Mouse (Mus musculus): ENCODE data around the gene Th. TPM values are rescaled to one million over a fixed set of nuclear protein-coding genes. Genes with fewer than 3 reads are reported as not detected.

Th gene
- polyA plus RNA-seq, 1 experiment from 2014 or later, result 1.3 TPM

DNA sequence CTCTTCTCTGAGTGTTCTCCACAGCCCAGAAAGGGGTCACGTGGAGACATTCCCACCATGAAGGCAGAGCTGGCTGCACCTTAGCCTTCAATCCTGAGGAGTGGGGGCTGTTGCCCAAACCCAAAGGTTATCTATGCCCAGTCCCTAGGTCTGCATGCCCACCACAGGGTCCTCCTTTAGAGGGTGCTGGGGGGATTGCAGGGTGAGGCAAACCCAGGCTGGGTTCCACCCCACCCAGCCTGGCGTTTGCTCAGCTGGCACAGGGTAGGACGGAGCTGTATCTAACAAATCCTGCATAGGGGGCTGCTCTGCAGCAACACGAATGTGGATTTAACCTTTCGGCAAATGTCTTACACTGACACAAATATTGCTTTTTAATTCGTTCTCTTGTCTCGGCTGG is 29.2 kb downstream of the Th start:
- peak; percentile 46; the same call in 1 of the 2 replicates for ATAC-seq (ENCODE audit: insufficient number of reproducible peaks, insufficient read depth, low FRiP score, low TSS enrichment, low read depth)
- H3K36me3 ChIP-seq, result no peaks in the 10 kb centered on the region
- H3K4me3 ChIP-seq (replicated peaks), result no peak overlapping the region
- peaks cover 27% of the 10 kb centered on the region for H3K27me3 ChIP-seq
- H3K9ac ChIP-seq (replicated peaks), result no peak overlapping the region
- no peaks in the 10 kb centered on the region for H3K9me3 ChIP-seq
- WGBS, result 63% methylated on average over 7 of the region's 7 CpGs
- H3K4me2 ChIP-seq, result no peak overlapping the region
- peaks cover 27% of the 10 kb centered on the region; the same call in 1 of the 2 replicates for H3K4me1 ChIP-seq (replicated peaks)
- H3K27ac ChIP-seq, result no peak overlapping the region

DNA sequence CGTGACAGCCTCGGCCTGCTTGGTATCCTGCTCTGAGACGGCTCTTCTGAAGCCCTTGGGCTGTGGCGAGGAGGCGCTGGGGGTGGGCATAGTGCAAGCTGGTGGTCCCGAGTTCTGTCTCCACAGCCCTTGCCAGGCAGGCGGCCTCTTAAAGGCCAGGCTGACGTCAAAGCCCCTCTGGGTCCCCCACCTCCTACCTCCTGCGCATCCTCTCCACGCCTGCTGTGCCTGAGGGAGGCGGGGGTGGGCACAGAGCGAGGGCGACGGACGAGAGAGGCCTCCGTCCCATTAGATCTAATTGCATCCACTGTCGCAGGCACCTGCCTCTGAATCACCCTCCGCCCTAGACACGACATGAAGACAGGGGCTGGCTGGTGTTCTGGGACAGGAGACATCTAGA is 31.1 kb downstream of the Th start:
- peaks cover 33% of the 10 kb centered on the region for H3K27me3 ChIP-seq
- no peak for ATAC-seq (ENCODE audit: insufficient number of reproducible peaks, insufficient read depth, low FRiP score, low TSS enrichment, low read depth)
- H3K36me3 ChIP-seq, result no peaks in the 10 kb centered on the region
- H3K27ac ChIP-seq, result no peak overlapping the region
- peaks cover 33% of the 10 kb centered on the region for H3K4me1 ChIP-seq (replicated peaks)
- H3K9ac ChIP-seq (replicated peaks), result no peak overlapping the region
- H3K9me3 ChIP-seq, result no peaks in the 10 kb centered on the region
- no peak overlapping the region for H3K4me3 ChIP-seq (replicated peaks)
- 51% methylated on average over 19 of the region's 19 CpGs for WGBS
- no peak overlapping the region for H3K4me2 ChIP-seq

DNA sequence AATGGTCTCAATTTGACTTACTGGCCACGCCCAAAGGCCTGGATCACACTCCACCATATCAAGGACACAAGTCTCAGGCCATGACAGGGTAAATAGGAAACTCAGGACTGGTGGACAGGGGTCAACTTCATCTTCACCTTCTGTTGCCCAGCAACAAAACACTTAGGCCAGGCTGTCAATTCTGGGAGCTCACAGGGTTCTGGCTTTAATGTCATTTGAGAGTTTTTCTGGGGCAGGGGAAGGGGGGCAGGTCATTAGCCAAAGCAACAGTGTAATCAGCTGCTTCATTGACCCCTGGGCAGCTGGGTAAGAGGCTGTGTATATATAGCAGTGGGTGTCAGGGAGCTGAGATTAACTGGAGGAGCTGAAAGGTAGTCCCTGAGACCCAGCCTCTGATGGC is 33.5 kb downstream of the Th start:
- Histone ChIP-seq H3K9me3 (no peaks in the 10 kb centered on the region), H3K36me3 (no peaks in the 10 kb centered on the region), H3K4me1 (replicated peaks) (peaks cover 28% of the 10 kb centered on the region), H3K4me2 (no peak overlapping the region), H3K9ac (replicated peaks) (no peak overlapping the region), H3K4me3 (replicated peaks) (no peak overlapping the region), H3K27ac (no peak overlapping the region), H3K27me3 (peaks cover 34% of the 10 kb centered on the region)
- no peak for ATAC-seq (ENCODE audit: insufficient number of reproducible peaks, insufficient read depth, low FRiP score, low TSS enrichment, low read depth)
- WGBS, result 51% methylated on average over 1 of the region's 1 CpGs

DNA sequence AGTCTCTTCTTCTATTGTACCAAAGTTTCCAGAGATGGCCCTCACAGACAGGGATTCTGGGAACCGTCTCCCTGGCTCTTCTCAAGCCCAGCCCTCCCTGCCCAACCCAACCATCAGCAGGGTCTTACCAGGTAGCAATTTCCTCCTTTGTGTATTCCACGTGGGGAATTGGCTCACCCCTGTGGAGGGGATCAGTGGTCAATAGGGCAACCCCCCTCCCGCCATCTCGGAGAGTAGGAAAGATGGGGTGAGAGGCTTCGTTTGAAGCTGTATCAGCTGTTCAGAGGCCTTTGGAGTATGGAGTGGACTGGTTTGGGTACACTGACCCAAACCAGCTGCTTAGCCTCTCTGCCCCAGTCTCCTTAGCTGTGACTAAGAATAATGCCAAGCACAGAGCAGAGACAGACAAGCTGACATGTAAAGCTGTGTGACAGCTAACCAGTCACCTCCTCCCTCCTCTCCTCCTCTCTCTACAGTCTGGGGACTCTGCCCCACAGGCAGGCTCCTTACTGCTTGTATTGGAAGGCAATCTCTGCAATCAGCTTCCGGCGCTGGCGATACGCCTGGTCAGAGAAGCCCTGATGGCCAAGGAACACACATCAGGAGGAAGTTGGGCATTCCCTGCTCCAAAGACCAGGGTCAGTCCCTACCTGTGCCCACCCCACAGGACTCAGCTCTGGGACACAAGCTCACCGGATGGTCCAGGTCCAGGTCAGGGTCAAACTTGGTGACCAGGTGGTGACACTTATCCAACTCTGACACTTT is 34.8 kb downstream of the Th start:
- Histone ChIP-seq H3K27ac (no peak overlapping the region), H3K4me1 (replicated peaks) (peaks cover 16% of the 10 kb centered on the region), H3K27me3 (peaks cover 34% of the 10 kb centered on the region), H3K9me3 (no peaks in the 10 kb centered on the region), H3K4me3 (replicated peaks) (no peak overlapping the region), H3K36me3 (no peaks in the 10 kb centered on the region), H3K9ac (replicated peaks) (no peak overlapping the region), H3K4me2 (no peak overlapping the region)
- 78% methylated on average over 10 of the region's 10 CpGs for WGBS
- no peak for ATAC-seq (ENCODE audit: insufficient number of reproducible peaks, insufficient read depth, low FRiP score, low TSS enrichment, low read depth)

DNA sequence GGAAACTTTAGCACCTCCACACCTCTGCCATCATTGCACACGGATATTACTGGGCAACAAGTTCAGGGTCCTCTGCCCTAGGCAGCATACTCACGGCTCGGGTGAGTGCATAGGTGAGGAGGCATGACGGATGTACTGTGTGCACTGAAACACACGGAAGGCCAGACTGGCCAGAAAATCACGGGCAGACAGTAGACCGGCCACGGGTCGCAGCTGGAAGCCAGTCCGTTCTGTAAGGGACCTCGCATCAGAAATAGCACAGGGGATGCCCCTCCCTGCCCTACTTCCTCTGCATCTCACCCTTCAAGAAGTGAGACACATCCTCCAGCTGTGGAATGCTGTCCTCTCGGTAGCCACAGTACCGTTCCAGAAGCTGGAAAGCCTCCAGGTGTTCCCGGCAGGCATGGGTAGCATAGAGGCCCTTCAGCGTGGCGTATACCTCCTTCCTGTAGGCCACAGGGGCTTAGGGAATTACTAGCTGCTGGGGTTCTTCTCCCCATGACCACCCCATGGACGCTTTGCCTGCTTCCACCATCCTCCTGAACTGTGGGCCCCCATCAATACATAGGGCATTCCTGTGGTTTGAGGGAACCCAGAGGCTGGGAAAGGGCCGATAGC is 35.6 kb downstream of the Th start:
- no peak for ATAC-seq (ENCODE audit: insufficient number of reproducible peaks, insufficient read depth, low FRiP score, low TSS enrichment, low read depth)
- H3K27me3 ChIP-seq, result peaks cover 31% of the 10 kb centered on the region
- H3K9me3 ChIP-seq, result no peaks in the 10 kb centered on the region
- no peak overlapping the region for H3K27ac ChIP-seq
- peaks cover 12% of the 10 kb centered on the region; the same call in 1 of the 2 replicates for H3K4me1 ChIP-seq (replicated peaks)
- H3K4me3 ChIP-seq (replicated peaks), result no peak overlapping the region
- no peak overlapping the region for H3K4me2 ChIP-seq
- 80% methylated on average over 18 of the region's 18 CpGs for WGBS
- H3K36me3 ChIP-seq, result no peaks in the 10 kb centered on the region
- H3K9ac ChIP-seq (replicated peaks), result no peak overlapping the region

DNA sequence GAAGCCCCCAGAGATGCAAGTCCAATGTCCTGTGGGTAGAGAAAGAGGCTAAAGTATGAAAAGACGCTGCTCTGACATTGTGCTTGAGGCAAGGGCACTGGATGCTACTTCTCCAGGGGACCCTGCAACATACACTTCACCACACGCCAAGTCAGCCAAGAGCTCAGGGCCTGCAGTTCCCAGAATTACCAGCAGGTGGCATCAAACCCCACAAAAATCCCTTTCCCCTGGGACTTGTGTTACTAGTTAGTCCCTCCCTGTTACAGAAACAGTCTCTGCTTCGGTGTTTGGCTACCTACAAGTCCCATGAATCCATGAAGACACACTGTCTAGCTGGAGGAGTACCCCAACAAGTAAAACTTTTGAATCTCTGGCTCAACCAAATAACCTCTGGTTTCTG is 36.3 kb downstream of the Th start:
- H3K4me2 ChIP-seq, result no peak overlapping the region
- no peaks in the 10 kb centered on the region for H3K9me3 ChIP-seq
- peaks cover 24% of the 10 kb centered on the region for H3K27me3 ChIP-seq
- H3K27ac ChIP-seq, result no peak overlapping the region
- no peak overlapping the region for H3K4me3 ChIP-seq (replicated peaks)
- H3K4me1 ChIP-seq (replicated peaks), result peaks cover 12% of the 10 kb centered on the region; the same call in 1 of the 2 replicates
- no peak overlapping the region for H3K9ac ChIP-seq (replicated peaks)
- no peak for ATAC-seq (ENCODE audit: insufficient number of reproducible peaks, insufficient read depth, low FRiP score, low TSS enrichment, low read depth)
- WGBS, result 4% methylated on average over 3 of the region's 3 CpGs
- H3K36me3 ChIP-seq, result no peaks in the 10 kb centered on the region

DNA sequence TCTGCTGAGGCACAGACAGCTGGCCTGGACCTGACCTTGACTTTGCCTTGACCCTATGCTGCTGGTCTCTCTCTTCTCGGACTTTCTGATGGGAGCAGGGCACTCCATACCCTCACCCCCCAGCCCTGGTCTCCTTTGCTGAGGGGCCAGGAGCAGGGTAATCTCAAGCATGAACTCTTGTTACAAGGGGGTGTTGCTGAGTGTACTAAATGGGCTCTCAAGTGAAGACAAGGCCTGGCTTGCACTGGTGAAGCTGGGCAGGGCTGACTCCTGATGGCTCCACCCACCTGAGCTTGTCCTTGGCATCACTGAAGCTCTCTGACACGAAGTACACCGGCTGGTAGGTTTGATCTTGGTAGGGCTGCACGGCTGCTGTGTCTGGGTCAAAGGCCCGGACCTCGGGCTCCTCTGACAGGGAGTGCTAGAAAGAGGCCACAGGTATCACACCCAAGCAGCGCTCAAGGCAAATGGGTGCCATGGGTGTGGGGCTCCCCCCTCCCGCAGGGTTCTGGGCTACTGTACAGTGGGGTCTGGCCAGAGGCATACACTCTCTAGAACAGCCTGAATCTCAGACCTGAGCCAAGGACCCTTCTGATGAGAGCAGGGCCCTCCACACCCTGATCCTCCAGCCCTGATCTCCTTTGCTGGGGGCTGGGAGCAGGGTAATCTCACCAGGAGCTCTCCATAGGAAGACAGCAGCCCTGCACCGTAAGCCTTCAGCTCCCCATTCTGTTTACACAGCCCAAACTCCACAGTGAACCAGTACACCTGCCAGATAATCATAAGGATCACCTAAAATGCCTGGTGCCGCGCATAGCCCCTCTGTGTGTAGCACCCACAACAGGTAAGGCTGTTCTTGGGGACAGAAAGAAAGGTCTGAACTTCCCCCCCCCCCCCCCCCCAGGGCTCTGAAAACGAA is 36.9 kb downstream of the Th start:
- H3K4me1 ChIP-seq (replicated peaks), result peaks cover 12% of the 10 kb centered on the region; the same call in 1 of the 2 replicates
- H3K36me3 ChIP-seq, result no peaks in the 10 kb centered on the region
- peaks cover 18% of the 10 kb centered on the region for H3K27me3 ChIP-seq
- no peak overlapping the region for H3K9ac ChIP-seq (replicated peaks)
- H3K9me3 ChIP-seq, result no peaks in the 10 kb centered on the region
- no peak overlapping the region for H3K27ac ChIP-seq
- no peak overlapping the region for H3K4me3 ChIP-seq (replicated peaks)
- WGBS, result 74% methylated on average over 12 of the region's 12 CpGs
- ATAC-seq (ENCODE audit: insufficient number of reproducible peaks, insufficient read depth, low FRiP score, low TSS enrichment, low read depth), result peak; percentile 57
- no peak overlapping the region for H3K4me2 ChIP-seq

DNA sequence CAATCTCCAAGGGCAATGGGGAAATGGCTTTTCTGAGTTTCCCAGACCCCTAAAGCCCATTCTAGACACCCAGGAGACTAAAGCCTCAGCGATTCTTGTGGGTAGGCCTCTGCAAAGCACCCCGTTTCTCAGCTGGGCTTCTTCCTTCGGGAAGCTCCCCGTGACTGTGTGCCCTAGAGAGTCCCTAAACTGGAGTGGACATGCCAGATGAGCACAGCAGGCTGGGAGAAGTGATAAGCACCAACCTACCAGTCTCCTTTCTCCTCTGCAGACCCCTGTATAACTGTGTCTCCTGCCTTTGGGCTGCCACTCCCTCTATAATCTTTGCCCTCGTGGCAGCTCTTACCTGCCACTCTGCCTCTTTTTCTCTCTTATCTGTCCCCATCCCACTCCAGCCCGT is 37.6 kb downstream of the Th start:
- no peak overlapping the region for H3K27ac ChIP-seq
- H3K4me3 ChIP-seq (replicated peaks), result no peak overlapping the region
- no peaks in the 10 kb centered on the region for H3K36me3 ChIP-seq
- H3K4me1 ChIP-seq (replicated peaks), result peaks cover 12% of the 10 kb centered on the region; the same call in 1 of the 2 replicates
- no peak for ATAC-seq (ENCODE audit: insufficient number of reproducible peaks, insufficient read depth, low FRiP score, low TSS enrichment, low read depth)
- H3K9ac ChIP-seq (replicated peaks), result no peak overlapping the region
- WGBS, result 79% methylated on average over 6 of the region's 6 CpGs
- H3K27me3 ChIP-seq, result peaks cover 13% of the 10 kb centered on the region
- H3K9me3 ChIP-seq, result no peaks in the 10 kb centered on the region
- H3K4me2 ChIP-seq, result no peak overlapping the region

DNA sequence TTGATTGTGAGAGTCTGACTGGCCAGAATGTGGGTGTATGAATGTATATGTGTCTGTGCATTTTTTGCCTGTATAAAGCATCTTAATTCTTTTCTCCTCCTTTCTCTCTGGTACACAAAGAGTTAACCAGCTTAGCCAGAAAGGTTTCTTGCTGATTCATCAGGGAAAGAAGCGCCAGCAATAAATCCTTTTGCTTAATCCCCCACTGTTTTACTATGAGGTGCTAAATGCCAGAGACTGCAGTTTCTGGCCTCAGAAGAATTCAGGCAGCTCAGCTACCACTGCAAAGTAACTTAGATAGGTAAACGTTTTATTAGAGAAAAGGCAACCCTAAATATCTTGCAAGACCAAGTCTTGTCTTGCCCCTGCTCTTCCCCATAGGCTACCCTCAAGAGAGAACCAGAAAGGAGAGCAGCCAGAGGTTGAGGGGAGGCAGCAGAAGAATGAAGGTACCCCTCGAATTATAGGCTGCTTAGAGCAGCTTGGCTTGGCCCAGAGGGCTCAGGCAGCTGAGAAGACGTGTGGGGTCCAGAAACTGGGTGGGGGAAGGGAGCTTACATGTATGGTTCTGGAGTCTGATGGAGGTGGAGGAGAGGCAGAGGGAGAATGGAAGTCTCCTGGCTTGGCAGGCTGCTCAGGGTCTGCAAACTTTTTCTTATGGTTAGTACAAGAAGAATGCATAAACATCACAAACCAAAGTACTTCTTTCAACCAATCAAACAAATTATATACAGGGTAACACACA is 61.3 kb downstream of the Th start:
- Histone ChIP-seq H3K4me3 (replicated peaks) (no peak overlapping the region), H3K4me2 (peak overlapping the region; percentile 19), H3K9ac (replicated peaks) (no peak overlapping the region), H3K9me3 (no peaks in the 10 kb centered on the region), H3K4me1 (replicated peaks) (peaks cover 14% of the 10 kb centered on the region), H3K27ac (peak overlapping the region; percentile 66; the same call in 1 of the 2 replicates), H3K27me3 (no peaks in the 10 kb centered on the region), H3K36me3 (no peaks in the 10 kb centered on the region)
- 0% methylated on average over 4 of the region's 4 CpGs for WGBS
- no peak for ATAC-seq (ENCODE audit: insufficient number of reproducible peaks, insufficient read depth, low FRiP score, low TSS enrichment, low read depth)

DNA sequence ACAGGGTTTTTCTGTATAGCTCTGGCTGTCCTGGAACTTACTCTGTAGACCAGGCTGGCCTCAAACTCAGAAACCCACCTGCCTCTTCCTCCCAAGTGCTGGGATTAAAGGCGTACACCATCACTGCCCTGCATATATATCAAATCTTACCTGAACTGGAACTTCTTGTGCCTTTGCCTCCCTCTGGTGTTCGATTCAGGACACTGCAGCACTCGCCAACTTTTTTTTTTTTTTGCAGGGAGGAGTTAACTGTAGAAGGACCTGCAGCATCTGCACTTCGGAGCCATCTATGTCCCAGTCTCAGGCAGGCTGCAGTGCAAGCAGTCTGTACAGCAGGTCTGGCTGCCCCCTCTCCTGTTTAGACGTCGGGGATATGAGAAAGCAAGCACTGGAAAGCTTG is 80.2 kb downstream of the Th start:
- Histone ChIP-seq H3K4me3 (replicated peaks) (no peak overlapping the region), H3K27ac (no peak overlapping the region), H3K4me1 (replicated peaks) (no peaks in the 10 kb centered on the region), H3K9me3 (no peaks in the 10 kb centered on the region), H3K36me3 (no peaks in the 10 kb centered on the region), H3K27me3 (no peaks in the 10 kb centered on the region), H3K9ac (replicated peaks) (no peak overlapping the region), H3K4me2 (no peak overlapping the region)
- 21% methylated on average over 6 of the region's 6 CpGs for WGBS
- ATAC-seq (ENCODE audit: insufficient number of reproducible peaks, insufficient read depth, low FRiP score, low TSS enrichment, low read depth), result no peak
